Mouse (Mus musculus) CH12.LX (cell line): ENCODE results near the gene Aup1. TPM values are rescaled to one million over a fixed set of nuclear protein-coding genes. Genes with fewer than 3 reads are reported as not detected.

Source experiments
- DNase-seq: peaks from one replicate; pipeline ENCODE4 v3.0.0-alpha.2; 2013; ENCODE audit errors: extremely low read depth
- H3K27ac ChIP-seq: 2 replicates; pipeline ENCODE4 v1.5.1; 2012; ENCODE audit warnings: low read depth, mild to moderate bottlenecking, control low read depth, moderate library complexity; ENCODE audit not compliant: insufficient read depth
- H3K27me3 ChIP-seq: replicated peaks from 2 replicates; pipeline ENCODE3; 2012; ENCODE audit warnings: inconsistent platforms
- H3K36me3 ChIP-seq, 2 experiments: replicated peaks in 1 of 2; 2 replicates each; pipeline versions ENCODE3 to v1.6.1; 2012; ENCODE audit warnings: inconsistent platforms in 1 of 2, low read length in 1 of 2, mild to moderate bottlenecking in 1 of 2, mixed read lengths in 1 of 2, moderate library complexity in 1 of 2; ENCODE audit not compliant: control insufficient read depth in 1 of 2, insufficient read depth in 1 of 2
- H3K4me1 ChIP-seq, 2 experiments: 2 replicates each; pipeline ENCODE4 v1.6.1; 2012; ENCODE audit warnings: inconsistent platforms in 1 of 2, moderate library complexity in 1 of 2; ENCODE audit not compliant: insufficient read depth in 2 of 2, control insufficient read depth in 1 of 2
- H3K4me2 ChIP-seq: 2 replicates; pipeline ENCODE4 v1.6.1; 2012; ENCODE audit warnings: low read depth, mild to moderate bottlenecking, control low read depth; ENCODE audit not compliant: poor library complexity, insufficient read depth, severe bottlenecking
- H3K4me3 ChIP-seq, 3 experiments: fragments of 150-350 bp in 1 of 3; sonication (generic) in 1 of 3; replicated peaks in 1 of 3; 2 replicates each; pipeline versions ENCODE3 to v1.5.1; 2011 to 2012; ENCODE audit warnings: low read depth in 2 of 3, low read length in 2 of 3, mild to moderate bottlenecking in 2 of 3, moderate library complexity in 2 of 3, control low read depth in 1 of 3, improper control_type of control experiment in 1 of 3, inconsistent platforms in 1 of 3, mixed read lengths in 1 of 3; ENCODE audit not compliant: poor library complexity in 1 of 3
- H3K79me2 ChIP-seq: replicated peaks from 2 replicates; pipeline ENCODE4 v1.6.1; 2012; ENCODE audit warnings: mild to moderate bottlenecking, moderate library complexity; ENCODE audit not compliant: control insufficient read depth, poor library complexity, insufficient read depth, severe bottlenecking; ENCODE audit errors: extremely low read depth
- H3K9ac ChIP-seq: 2 replicates; pipeline ENCODE4 v1.6.1; 2012; ENCODE audit warnings: low read depth, mild to moderate bottlenecking, control low read depth, moderate library complexity; ENCODE audit not compliant: insufficient read depth
- H3K9me3 ChIP-seq: replicated peaks from 2 replicates; pipeline ENCODE3; 2012; ENCODE audit warnings: low read length, inconsistent platforms, mixed read lengths
- CHD1 ChIP-seq: IDR thresholded peaks from 2 replicates; pipeline ENCODE4 v1.6.1; 2012; ENCODE audit warnings: low read depth, low read length, improper control_type of control experiment, inconsistent platforms
- ELF1 ChIP-seq: IDR thresholded peaks from 2 replicates; pipeline ENCODE4 v1.6.1; 2014; ENCODE audit warnings: low read depth, mild to moderate bottlenecking, inconsistent platforms, low read length, improper control_type of control experiment
- HCFC1 ChIP-seq: IDR thresholded peaks from 2 replicates; pipeline ENCODE4 v1.6.1; 2012; ENCODE audit warnings: low read depth, mild to moderate bottlenecking, inconsistent platforms, low read length, improper control_type of control experiment
- JUN ChIP-seq: IDR thresholded peaks from 2 replicates; pipeline ENCODE4 v1.6.1; 2011; ENCODE audit warnings: low read depth, mild to moderate bottlenecking, low read length, improper control_type of control experiment, moderate library complexity; ENCODE audit not compliant: insufficient read depth
- JUND ChIP-seq: conservative IDR thresholded peaks from 2 replicates; pipeline ENCODE4 v1.6.1; 2011; ENCODE audit warnings: low read depth, low read length, improper control_type of control experiment
- MEF2A ChIP-seq: IDR thresholded peaks from 2 replicates; pipeline ENCODE4 v1.6.1; 2014; ENCODE audit warnings: low read depth, mild to moderate bottlenecking, inconsistent platforms, low read length, improper control_type of control experiment, borderline replicate concordance
- MXI1 ChIP-seq: IDR thresholded peaks from 2 replicates; pipeline ENCODE4 v1.6.1; 2011; ENCODE audit warnings: mild to moderate bottlenecking, low read depth, low read length, improper control_type of control experiment
- POLR2A ChIP-seq: IDR thresholded peaks from 2 replicates; pipeline ENCODE4 v1.6.1; 2011; ENCODE audit warnings: low read depth, mild to moderate bottlenecking, improper control_type of control experiment, low read length
- RAD21 ChIP-seq: IDR thresholded peaks from 2 replicates; pipeline ENCODE4 v1.6.1; 2011; ENCODE audit warnings: low read depth, mild to moderate bottlenecking, low read length, improper control_type of control experiment, moderate library complexity
- RCOR1 ChIP-seq: conservative IDR thresholded peaks from 2 replicates; pipeline ENCODE4 v1.6.1; 2012; ENCODE audit warnings: low read depth, mild to moderate bottlenecking, inconsistent platforms, low read length, improper control_type of control experiment
- USF2 ChIP-seq: conservative IDR thresholded peaks from 2 replicates; pipeline ENCODE4 v1.6.1; 2011; ENCODE audit warnings: low read depth, low read length, improper control_type of control experiment
- ZC3H11A ChIP-seq: IDR thresholded peaks from 2 replicates; pipeline ENCODE4 v1.6.1; 2012; ENCODE audit warnings: low read depth, mild to moderate bottlenecking, inconsistent platforms, low read length, improper control_type of control experiment
- ZMIZ1 ChIP-seq: IDR thresholded peaks from 2 replicates; pipeline ENCODE4 v1.6.1; 2012; ENCODE audit warnings: low read depth, mild to moderate bottlenecking, inconsistent platforms, low read length, improper control_type of control experiment
- ZNF384 ChIP-seq: IDR thresholded peaks from 2 replicates; pipeline ENCODE4 v1.6.1; 2012; ENCODE audit warnings: low read depth, low read length, improper control_type of control experiment, inconsistent platforms
- dilution Hi-C: fragments of 300-500 bp; cut with MboI; formaldehyde crosslinking; loops from 2 replicates; pipeline ENCODE4 v1.14.3; 2020; ENCODE audit warnings: low sequenced_read_pairs; ENCODE audit not compliant: extremely low pct_unique_long_range_greater_than_20kb, extremely low pct_ligation_motif_present
- in situ Hi-C: fragments of 300-500 bp; cut with MboI; formaldehyde crosslinking; loops from 3 replicates; pipeline ENCODE4 v1.14.3; 2019; ENCODE audit warnings: low sequenced_read_pairs, low pct_ligation_motif_present, low pct_unique_long_range_greater_than_20kb, mixed read lengths
- polyA plus RNA-seq: library from polyadenylated mRNA; unstranded; fragments of >175 nt; gene quantifications from 2 replicates; pipeline ENCODE4 v1.2.1, GENCODE M21; 2012; ENCODE audit warnings: low read depth; ENCODE audit not compliant: insufficient read length
- total RNA-seq, 2 experiments: library from RNA; depleted of rRNA; stranded (reverse); fragments of 300-350 nt in 1 of 2; fragments of >200 nt in 1 of 2; gene quantifications; 2 replicates each; pipeline ENCODE4 v1.2.3; 2012 to 2014

The Aup1 gene
- total and polyA plus RNA-seq, 3 experiments = 119 to 324 (median 240) TPM

GRCm38 (mm10) chr6:83005444-83006011, 48.8 kb upstream of the Aup1 start:
- H3K27me3 ChIP-seq = no peaks in the 10 kb centered on the region
- dilution Hi-C loops (no loop called here), in situ Hi-C loops (loop anchor here (5.0 kb wide), 1 partner anchor 37 kb away; no protein-coding TSS in a partner anchor)
- peaks cover 0 to 2% of the 10 kb centered on the region in 2 experiments for H3K36me3 ChIP-seq
- H3K9ac ChIP-seq = peak overlapping the region; percentile 92; the same call in 1 of the 2 replicates
- DNase-seq = no peak
- H3K4me3 ChIP-seq = no peak overlapping the region
- H3K9me3 ChIP-seq = no peaks in the 10 kb centered on the region
- peaks cover 17 to 51% of the 10 kb centered on the region in 2 experiments for H3K4me1 ChIP-seq
- peak overlapping the region; percentile 69 for H3K27ac ChIP-seq
- peak overlapping the region; percentile 96; the same call in 1 of the 2 replicates for H3K4me2 ChIP-seq
- TF ChIP-seq HCFC1 (no peak), CHD1 (peak; percentile 73; the same call in 1 of the 2 replicates), ZNF384 (peak; percentile 64)
- H3K79me2 ChIP-seq = no peaks in the 10 kb centered on the region; the same call in 1 of the 2 replicates

DNA sequence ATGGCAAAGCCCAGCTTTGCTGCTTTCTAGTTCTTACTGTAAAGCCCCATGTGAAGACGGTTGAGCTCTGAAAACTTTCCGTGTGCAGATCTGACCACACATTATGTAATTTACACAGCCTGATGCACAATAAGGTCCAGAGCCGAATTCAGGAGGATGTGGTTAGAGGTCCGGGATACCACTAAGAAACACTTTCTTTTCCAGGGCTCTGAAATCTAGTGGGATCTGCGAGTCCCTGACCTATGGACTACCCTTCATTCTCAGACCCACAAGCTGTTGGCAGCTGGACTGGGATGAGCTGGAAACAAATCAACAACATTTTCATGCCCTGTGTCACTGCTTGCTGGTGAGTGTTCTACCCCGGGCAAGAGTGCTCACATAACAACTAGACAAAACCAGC, 48.2 kb upstream of the Aup1 start:
- Histone ChIP-seq H3K27ac (no peak overlapping the region), H3K79me2 (no peaks in the 10 kb centered on the region; the same call in 1 of the 2 replicates), H3K4me2 (no peak overlapping the region), H3K27me3 (no peaks in the 10 kb centered on the region), H3K36me3 (peaks cover 0 to 2% of the 10 kb centered on the region in 2 experiments), H3K9me3 (no peaks in the 10 kb centered on the region), H3K4me3 (no peak overlapping the region), H3K4me1 (peaks cover 17 to 57% of the 10 kb centered on the region in 2 experiments), H3K9ac (no peak overlapping the region)
- DNase-seq = no peak
- TF ChIP-seq MEF2A = no peak
- TF ChIP-seq RCOR1 = no peak
- TF ChIP-seq RAD21 = no peak
- no peak for TF ChIP-seq ZMIZ1
- no peak for TF ChIP-seq ZNF384
- no peak for TF ChIP-seq MXI1
- no peak for TF ChIP-seq JUN
- no peak for TF ChIP-seq ZC3H11A
- no peak for TF ChIP-seq JUND
- no peak for TF ChIP-seq ELF1
- no peak for TF ChIP-seq POLR2A
- TF ChIP-seq USF2 = no peak
- in situ Hi-C loops = loop anchor here (5.0 kb wide), 1 partner anchor 36 kb away; no protein-coding TSS in a partner anchor
- dilution Hi-C loops = no loop called here
